Mouse (Mus musculus) embryonic facial prominence, embryonic 14.5 days (tissue): ENCODE data around the gene Olfr1333. TPM values are rescaled to one million over a fixed set of nuclear protein-coding genes. Genes with fewer than 3 reads are reported as not detected.

ENCODE experiments used
- polyA plus RNA-seq: library from polyadenylated mRNA; unstranded; fragments of >200 nt; fragmentation: Nextera tagmentation; extraction: Ambion mirVana; gene quantifications from 2 replicates; pipeline ENCODE4 v1.2.1, GENCODE M21; 2014

Gene Olfr1333
- polyA plus RNA-seq, 1 experiment from 2014 or later = not detected

Other genes starting within 250 kb of the Olfr1333 start
- gene Cfap57, start 215.5 kb downstream of the Olfr1333 start, polyA plus RNA-seq = 0.38 and 1.4 TPM in 2 replicates
- gene Ebna1bp2, start 215.5 kb downstream of the Olfr1333 start, polyA plus RNA-seq = 148 and 150 TPM in 2 replicates
- gene Olfr62, start 177.3 kb downstream of the Olfr1333 start, polyA plus RNA-seq = 0.13 and 0.22 TPM in 2 replicates
- 0.12 and 0.22 TPM in 2 replicates for gene Olfr1342, start 143.5 kb downstream of the Olfr1333 start, polyA plus RNA-seq
- 0.11 TPM in 1 of 2 replicates, not detected in the other for gene Olfr1341, start 132.8 kb downstream of the Olfr1333 start, polyA plus RNA-seq
- gene Olfr1340, start 116.1 kb downstream of the Olfr1333 start, polyA plus RNA-seq = 0.08 and 0.24 TPM in 2 replicates
- 0.16 TPM in 1 of 2 replicates, not detected in the other for gene Olfr1339, start 104.1 kb downstream of the Olfr1333 start, polyA plus RNA-seq
- gene Olfr1338, start 77.5 kb downstream of the Olfr1333 start, polyA plus RNA-seq = 0.13 TPM in 1 of 2 replicates, not detected in the other
- gene Olfr1337, start 53.7 kb downstream of the Olfr1333 start, polyA plus RNA-seq = not detected in 2 replicates
- not detected in 2 replicates for gene Olfr1335, start 26.3 kb downstream of the Olfr1333 start, polyA plus RNA-seq
- gene Olfr1331, start 28.4 kb upstream of the Olfr1333 start, polyA plus RNA-seq = 0.13 TPM in 1 of 2 replicates, not detected in the other
- 0.11 TPM in 1 of 2 replicates, not detected in the other for gene Olfr1330, start 52.3 kb upstream of the Olfr1333 start, polyA plus RNA-seq
- gene Olfr1329, start 81.2 kb upstream of the Olfr1333 start, polyA plus RNA-seq = not detected in 2 replicates
- 0.07 TPM in 1 of 2 replicates, not detected in the other for gene Olfr1328, start 102.3 kb upstream of the Olfr1333 start, polyA plus RNA-seq
- not detected in 2 replicates for gene Lao1, start 125.3 kb upstream of the Olfr1333 start, polyA plus RNA-seq